Mouse (Mus musculus) MEL (cell line): ENCODE data around the gene Tox2.

Experiments
- CHD2 ChIP-seq: IDR thresholded peaks from 2 replicates; pipeline ENCODE4 v1.6.1; 2011; ENCODE audit warnings: low read length, improper control_type of control experiment
- CTCF ChIP-seq, 3 experiments: IDR thresholded peaks in 2 of 3; conservative IDR thresholded peaks in 1 of 3; 2 replicates each; pipeline ENCODE4 v1.5.1; 2011 to 2012; ENCODE audit warnings: low read length in 3 of 3, low read depth in 2 of 3, mild to moderate bottlenecking in 2 of 3, improper control_type of control experiment in 1 of 3, inconsistent platforms in 1 of 3, mixed read lengths in 1 of 3, moderate library complexity in 1 of 3; ENCODE audit not compliant: control insufficient read depth in 1 of 3, insufficient read depth in 1 of 3, poor library complexity in 1 of 3, severe bottlenecking in 1 of 3
- MAX ChIP-seq: IDR thresholded peaks from 2 replicates; pipeline ENCODE4 v1.6.1; 2011; ENCODE audit warnings: low read length, improper control_type of control experiment
- POLR2AphosphoS2 ChIP-seq: IDR thresholded peaks from 2 replicates; pipeline ENCODE4 v1.6.1; 2011; ENCODE audit warnings: low read length, improper control_type of control experiment
- POLR2AphosphoS5 ChIP-seq: IDR thresholded peaks from 2 replicates; pipeline ENCODE4 v1.6.1; 2012; ENCODE audit warnings: low read depth, borderline replicate concordance, mild to moderate bottlenecking, inconsistent platforms, low read length, moderate library complexity, mixed read lengths
- RAD21 ChIP-seq: IDR thresholded peaks from 2 replicates; pipeline ENCODE4 v1.6.1; 2011; ENCODE audit warnings: mild to moderate bottlenecking, low read depth, low read length, improper control_type of control experiment
- ZC3H11A ChIP-seq: IDR thresholded peaks from 2 replicates; pipeline ENCODE4 v1.6.1; 2012; ENCODE audit warnings: low read depth, mild to moderate bottlenecking, inconsistent platforms, low read length, improper control_type of control experiment

DNA sequence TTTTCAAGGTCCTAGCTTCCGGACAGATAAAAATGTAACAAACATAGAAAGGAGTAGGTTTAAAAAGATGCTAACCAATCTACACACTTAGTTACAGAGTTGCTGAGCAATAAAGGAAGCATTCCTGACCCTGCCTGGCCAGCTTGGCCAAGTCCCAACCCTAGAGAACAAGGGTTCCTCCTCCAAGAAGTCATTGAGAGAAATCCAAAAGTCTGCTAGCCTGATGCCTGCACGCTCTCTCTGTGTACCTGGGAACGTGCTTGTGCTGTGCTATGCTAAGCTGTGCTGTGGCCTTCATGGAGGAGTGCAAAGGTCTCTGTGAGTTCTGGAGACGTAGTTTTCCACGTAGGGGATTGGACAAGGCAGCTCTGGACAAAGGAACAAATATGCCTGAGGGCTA lies 8.4 kb upstream of the Tox2 start:
- no peak for TF ChIP-seq MAX
- TF ChIP-seq RAD21, result no peak
- no peak for TF ChIP-seq CTCF (IDR thresholded peaks at IDR 0.05 in 2 of 3, conservative IDR thresholded peaks at IDR 0.05 in 1 of 3; ENCODE audit: control insufficient read depth in 1 of 3, insufficient read depth in 1 of 3, low read depth in 2 of 3, low read length in 3 of 3, poor library complexity in 1 of 3, severe bottlenecking in 1 of 3)
- TF ChIP-seq CHD2, result no peak
- no peak for TF ChIP-seq ZC3H11A
- no peak for TF ChIP-seq POLR2AphosphoS2
- no peak for TF ChIP-seq POLR2AphosphoS5
